Mouse (Mus musculus): Measurements from ENCODE around the gene Tmc2.

Tmc2 gene

DNA sequence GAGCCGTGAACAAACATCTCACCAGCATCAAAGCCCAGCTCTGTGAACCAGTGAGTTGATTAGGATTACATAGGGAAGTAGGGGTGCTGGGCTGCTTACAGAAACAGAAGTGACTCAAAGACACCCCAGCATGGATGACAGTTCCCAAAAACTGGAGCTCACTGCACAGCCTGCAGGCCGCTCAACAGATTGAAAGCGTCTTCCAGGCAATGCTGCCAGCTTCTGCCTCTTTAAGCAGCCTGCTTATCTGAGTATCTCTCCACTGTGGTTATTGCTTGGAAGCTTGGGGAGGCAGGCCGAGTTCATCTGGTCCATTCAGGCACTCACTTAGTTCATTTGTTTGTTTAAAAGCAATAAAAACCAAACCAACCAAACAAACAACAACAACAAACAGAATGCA, 61.8 kb downstream of the Tmc2 start:
- DNase-seq: no peak

DNA sequence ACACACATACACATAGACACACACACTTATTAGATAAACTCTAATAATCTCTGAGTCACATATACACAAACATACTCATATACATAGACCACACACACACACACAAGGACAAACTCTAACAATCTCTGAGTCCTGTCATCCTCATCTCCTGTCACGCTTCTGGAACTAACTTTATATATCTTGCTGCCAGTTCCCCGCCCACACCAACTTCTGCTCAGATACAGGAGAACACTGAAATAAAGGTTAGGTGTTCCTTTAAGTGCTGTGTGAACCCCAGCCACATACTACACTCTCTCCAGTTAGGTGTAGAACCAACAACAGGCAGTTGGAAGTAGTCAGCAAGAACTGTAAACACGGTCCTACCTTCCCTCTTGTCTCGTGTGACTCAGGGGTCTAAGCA, 65.8 kb downstream of the Tmc2 start:
- no peak for DNase-seq

- no peak for DNase-seq
Measured at GRCm38 (mm10) chr2:130261914-130262313, 66.9 kb downstream of the Tmc2 start.

GRCm38 (mm10) chr2:130262398-130262797, 67.4 kb downstream of the Tmc2 start:
- no peak for DNase-seq

DNA sequence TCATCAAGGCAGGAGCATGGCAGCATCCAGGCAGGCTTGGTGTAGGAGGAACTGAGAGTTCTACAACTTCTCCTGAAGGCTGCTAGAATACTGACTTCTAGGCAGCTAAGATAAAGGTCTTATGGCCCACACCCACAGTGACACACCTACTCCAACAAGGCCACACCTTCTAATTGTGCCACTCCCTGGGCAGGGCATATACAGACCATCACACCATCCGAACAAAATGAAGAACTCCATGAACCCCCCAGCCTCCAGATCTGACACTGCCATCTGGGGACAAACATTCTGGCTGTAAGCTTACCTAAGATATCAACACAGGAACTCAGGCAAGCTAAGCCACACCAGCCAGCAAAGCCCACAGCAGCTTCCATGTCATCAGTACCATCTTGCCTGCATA, 70.5 kb downstream of the Tmc2 start:
- no peak for DNase-seq

DNA sequence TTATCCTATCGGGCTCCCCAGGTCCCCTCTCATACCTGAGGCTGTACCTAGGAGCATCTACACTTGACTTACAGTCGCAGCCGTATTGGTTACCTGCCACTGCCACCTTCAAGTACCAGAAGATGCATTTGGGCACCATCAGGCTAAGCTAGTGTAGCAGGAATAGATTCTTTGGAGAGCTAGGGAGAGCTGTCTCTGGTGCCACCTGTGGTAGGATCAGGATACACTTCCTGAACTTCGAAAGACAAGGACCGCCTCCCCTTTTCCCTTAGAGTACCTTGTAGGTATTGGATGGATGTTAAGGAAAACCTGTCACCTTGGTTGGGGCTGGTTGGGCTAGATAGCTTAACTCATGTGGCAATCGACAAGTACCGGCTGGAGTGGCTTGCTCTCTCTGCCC, 73.1 kb downstream of the Tmc2 start:
- no peak for DNase-seq

DNA sequence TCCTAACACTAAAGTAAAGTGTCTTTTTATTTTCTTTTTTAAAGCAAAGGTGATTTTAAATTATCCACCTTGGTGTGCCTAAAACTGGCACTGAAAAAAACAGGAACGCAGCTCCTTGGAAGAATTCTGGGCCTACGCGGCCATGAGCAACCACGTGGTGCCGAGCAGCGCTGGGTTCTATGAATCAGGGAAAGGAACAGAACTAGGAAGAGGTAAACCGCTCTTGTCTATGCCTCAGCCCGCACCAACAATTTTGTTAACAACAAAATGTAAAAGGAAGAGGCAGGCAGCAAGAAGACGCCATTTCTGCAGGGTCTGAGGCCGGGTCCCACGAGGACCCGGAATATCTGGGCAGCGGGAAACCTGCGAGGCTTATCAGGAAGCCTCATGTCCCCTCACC, 78.7 kb downstream of the Tmc2 start:
- peak; percentile 28 for DNase-seq

DNA sequence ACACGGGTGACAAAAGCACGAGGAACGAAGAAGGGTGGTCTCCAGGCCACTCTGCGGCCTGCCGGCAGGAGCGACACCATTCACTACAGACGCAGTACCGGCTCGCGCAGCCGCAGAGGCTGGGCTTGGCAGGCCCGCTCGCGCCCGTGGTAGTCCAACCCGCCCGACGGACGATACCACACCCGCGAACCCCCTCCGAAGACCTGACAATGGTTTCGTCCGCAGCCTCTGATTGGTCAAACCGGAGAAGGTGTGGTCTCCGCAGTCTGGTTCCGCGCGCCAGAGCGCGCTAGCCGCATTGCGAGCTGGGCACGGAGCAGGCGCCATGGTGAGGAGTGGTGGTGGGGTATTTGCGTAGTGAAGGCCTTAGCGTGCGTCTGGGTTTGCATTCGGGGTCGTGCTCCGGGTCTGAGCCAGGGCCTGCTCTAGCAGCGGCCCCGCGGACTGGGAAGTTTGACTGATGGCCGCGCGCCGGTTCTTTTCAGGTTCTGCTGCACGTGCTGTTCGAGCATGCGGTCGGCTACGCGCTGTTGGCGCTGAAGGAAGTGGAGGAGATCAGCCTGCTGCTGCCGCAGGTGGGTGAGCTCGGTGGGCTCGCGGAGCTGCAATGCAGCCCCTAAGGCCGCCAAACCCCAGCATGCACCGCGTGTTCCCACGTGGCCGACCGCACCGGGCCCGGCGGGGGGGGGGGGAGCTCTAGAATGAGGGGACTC, 79.3 kb downstream of the Tmc2 start, which contains the start of gene Nop56:
TSS of gene Nop56 (plus strand) at position 282 of the 713 bp plus-strand sequence.
- DNase-seq: peak; percentile 100

- no peak for DNase-seq
Measured at GRCm38 (mm10) chr2:130274862-130275261, 79.9 kb downstream of the Tmc2 start.

GRCm38 (mm10) chr2:130275649-130276048, 80.7 kb downstream of the Tmc2 start:
- DNase-seq: peak; percentile 65

DNA sequence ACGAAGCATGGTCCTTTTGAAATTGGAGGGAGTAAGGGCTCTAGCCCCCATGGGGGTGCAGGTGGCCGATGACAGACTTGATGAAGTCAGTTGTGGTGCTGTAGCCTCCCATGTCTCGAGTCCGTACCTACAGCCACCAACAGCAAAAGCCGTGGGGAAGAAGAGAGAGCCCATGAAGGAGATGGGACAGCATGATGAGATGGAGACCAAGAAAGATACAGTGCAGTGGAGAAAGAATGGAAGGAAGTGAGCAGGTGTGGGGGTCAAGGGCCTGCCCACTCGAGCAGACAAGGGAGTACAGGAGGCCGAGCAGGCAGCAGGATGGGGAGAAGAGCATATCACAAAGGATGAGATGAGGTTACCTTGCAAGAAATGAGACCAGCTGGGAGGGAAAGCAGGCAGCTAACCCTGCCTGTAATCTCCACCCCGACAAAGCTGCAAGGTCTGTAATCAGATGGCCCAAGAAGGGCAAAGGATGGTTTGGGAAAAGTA, 84.7 kb downstream of the Tmc2 start:
- DNase-seq: no peak

- no peak for DNase-seq
Measured at GRCm38 (mm10) chr2:130280224-130280623, 85.2 kb downstream of the Tmc2 start.

DNA sequence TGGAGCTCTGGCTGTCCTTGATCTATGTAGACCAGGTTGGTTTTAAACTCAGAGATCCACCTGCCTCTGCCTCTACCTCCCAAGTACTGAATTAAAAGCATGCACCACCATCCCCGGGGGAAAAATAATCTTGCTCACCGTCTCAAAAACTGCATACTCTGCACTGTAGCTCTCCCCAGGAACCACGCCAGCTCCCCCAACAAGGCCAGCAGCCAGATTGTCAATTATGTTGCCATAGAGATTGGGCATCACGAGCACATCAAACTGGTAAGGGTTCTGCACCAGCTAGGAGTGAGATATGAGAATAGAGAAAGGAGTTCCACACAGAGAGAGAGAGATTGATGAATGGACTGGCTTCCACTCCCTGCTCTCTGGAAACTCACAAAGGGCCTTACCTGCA, 85.8 kb downstream of the Tmc2 start:
- DNase-seq: no peak

DNA sequence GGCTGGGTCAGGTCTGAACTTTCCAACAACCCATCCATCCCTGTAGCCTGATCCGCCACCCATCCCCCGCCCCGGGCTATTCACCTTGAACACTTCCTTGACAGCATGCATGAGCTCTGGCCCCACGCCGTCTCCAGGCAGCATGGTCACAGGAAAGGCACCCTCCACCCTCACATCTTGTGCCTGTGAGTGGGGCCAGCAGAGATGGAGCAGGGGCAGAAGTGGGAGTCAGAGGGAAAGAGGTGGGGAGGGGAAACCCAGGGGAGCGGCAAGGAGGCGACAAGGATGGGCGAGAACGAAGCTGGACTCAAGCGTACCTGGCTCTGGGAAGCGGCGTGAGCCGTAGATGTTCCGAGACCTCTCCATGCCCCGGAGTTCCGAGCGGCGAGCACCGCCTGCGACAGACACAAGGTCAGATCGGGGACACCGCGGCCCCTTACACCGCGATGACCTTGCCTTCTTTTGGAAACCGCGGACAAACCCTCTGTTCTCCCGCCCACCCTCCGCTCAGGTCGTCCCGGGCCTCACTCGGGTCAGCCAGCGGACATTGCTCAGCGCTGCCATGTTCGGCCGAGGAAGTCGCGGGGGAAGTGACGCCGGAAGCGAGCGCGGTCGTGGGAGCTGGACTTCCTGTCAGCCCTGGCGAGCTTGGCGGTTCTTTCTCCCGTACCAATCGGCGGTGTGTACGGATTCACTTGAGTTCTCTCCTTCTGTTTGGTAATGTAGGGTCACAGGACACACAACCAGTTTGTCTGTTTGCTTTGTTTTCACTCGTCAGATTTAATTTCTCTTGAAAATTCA, 89.1 kb downstream of the Tmc2 start, which contains the start of gene Idh3b:
TSS of gene Idh3b (minus strand) at position 694 of the 801 bp plus-strand sequence.
- peak; percentile 90 for DNase-seq

DNA sequence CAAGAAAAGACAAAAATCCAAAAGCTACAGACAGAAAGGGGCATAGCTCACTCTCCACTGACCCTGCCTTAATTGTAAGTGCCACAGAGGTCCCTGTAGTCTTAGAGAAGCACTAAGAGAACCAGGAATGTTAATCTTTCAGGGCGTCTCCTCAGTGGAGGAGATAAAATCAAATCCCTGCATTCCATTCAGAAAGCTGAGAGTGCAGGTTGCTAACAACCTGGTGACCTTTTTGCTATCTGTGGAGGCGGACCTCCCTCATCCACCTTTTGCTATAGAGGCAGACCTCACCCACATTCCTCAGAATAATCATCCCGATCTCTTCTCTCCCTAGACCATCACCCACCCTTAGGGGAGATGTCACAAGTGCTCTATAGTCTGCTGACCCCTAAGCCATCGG, 94.1 kb downstream of the Tmc2 start:
- DNase-seq: no peak

DNA sequence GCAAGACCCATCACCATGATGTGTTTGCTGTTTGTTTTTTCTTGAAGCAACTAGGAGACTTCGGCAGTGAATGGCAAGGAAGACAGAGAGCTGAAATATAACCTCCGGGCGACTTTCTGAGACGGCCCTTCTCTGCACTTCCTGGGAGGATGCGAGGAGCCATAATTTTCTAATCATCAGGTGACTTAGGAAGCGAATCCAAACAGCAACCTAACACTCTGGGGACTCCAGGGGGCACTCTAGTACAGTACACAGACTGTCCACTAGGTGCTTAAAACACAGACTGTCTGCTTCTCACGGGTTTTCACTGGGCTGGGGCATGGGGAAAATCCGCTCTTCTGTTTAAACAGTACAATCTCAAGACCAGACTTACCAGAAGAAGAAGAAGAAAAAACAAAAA, 96.4 kb downstream of the Tmc2 start:
- DNase-seq: peak; percentile 86

- DNase-seq: no peak
Measured at GRCm38 (mm10) chr2:130293009-130293408, 98.0 kb downstream of the Tmc2 start.

GRCm38 (mm10) chr2:130293486-130293885, 98.5 kb downstream of the Tmc2 start:
- DNase-seq: no peak

DNA sequence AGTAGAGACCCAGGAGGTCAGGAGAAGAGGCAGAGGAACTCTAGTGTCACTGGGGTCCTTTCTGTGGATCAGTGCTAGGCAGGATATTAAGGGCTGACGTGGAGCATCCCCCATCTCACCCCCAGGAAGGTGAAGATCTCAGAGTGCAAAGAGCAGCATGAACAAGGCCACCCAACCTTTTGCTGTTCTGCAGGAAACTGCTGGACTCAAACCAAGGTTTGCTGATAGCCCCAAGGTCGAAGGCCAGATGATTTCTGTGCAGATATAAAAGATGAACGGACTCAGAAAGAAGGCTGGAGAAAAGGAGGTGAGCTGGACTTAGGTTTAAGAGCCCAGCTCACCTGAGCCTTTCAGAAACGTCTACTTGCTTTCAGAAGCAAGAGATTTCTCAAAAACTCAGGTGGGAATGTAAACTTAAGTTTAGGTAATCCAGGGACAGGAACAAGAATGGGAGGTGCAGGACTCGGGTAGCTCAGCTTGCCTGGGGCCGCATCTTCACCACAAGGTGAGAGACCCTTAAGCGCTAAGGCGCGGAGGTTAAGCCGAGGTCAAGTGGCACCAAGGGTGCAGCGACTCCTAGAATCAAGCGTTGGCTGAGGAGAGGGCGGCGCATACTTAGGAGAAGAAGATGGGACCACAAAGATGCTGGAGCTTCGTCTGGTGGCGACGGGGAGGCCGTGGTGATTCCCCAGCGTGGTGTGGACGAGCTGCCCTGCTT, 99.4 kb downstream of the Tmc2 start:
- no peak for DNase-seq

DNA sequence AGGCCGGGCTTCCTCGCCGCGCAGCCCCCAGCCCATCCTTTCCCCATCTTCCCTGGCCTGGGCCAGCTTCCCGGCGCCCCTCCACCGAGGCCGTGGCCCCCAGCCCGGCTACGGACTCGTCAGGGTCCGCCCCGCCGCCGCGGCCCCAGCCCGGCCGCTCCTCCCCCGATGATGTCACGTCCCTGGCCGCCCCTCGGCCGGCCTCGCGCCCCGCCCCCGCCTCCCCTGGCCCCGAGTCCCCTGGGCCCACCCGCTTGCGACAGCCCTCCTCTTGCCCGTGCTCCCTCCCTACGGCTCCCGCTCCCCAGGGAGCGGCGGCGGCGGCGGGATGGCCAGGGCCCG, 99.9 kb downstream of the Tmc2 start, which contains the start of gene Ebf4:
TSS of gene Ebf4 (plus strand) at position 234 of the 342 bp plus-strand sequence.
- DNase-seq: no peak

GRCm38 (mm10) chr2:130295331-130296133, 100.5 kb downstream of the Tmc2 start:
- DNase-seq: no peak

DNA sequence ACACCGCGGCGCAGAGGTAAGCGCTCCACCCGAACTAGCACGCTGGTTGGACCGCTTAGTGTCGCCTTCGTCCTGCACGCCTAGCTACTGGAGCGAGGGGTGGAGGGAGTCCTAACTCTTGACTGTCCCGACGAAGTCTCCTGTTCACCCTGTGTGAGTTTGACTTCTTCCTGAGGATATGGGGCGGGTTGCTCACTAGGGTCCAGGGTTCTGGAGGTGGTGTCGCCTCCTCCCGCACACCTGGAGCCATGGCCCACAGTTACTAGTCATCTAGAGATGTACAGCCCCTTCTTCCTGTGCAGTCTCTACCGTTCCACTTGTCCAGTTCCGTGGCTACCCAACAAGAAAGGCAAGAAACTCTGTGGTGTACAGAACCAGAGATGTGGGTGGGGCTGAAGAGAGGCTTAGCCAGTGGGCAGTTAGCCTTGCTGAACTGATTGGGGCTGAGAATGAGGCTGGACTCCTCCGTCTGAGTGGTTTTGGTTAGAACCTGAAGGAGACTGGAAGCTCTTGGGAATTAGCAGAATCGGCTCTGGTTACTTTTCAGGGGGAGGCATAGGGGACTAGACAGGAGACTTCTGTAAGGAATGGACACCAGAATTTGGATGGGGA, 101.2 kb downstream of the Tmc2 start:
- DNase-seq: no peak

Data from kidney, adult 9 months (tissue).